Mouse (Mus musculus): ENCODE measurements around the gene Psmd10. TPM values are rescaled to one million over a fixed set of nuclear protein-coding genes. Genes with fewer than 3 reads are reported as not detected.

Gene Psmd10
- polyA plus RNA-seq (2015; fragmentation: Nextera tagmentation; extraction: Ambion mirVana) = 50.1 and 51.8 TPM in 2 replicates

DNA sequence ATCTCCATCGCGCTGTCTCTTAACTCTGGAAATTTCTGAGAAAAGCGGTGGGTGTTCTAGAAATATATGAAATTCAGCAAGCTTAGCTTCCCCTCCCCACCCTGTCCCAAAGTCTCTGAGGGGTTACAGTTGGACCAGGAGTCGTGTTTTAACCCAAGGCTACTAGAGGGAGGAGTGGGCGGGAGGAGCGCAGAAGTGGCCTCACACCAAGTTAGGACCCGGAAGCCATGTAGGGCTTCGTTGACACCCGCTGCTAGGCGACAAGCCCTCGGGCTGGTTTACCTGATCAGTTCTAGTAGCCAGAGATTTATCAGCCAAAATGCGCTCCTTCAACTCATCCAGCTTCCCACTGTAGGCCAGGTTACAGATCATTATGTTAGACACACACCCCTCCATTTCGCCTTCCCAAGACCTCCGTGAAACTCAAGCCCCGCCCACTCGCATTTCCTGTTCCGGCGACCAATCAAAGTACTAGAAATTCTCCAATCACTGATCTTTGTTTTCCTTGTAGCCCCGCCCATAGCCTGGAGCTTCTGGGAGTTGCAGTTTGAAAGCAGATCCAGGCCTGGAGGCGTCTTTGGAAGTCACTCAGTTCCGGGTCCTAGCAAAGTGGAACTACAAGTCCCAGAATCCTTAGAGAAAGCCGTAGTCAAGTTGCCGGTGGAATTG, at the start of gene Psmd10, which contains the start of gene Atg4a:
Gene Psmd10 (minus strand): TSS at position 457 of the 669 bp plus-strand sequence.
Gene Atg4a (plus strand): TSS at position 636 of the 669 bp plus-strand sequence.
- peak; percentile 98 for ATAC-seq (ENCODE audit: low read depth)
- no peak within 1 kb of the TSS for H3K27ac ChIP-seq (replicated peaks)
- peak within 1 kb of the TSS; percentile 51 for H3K4me3 ChIP-seq
- peak within 1 kb of the TSS; percentile 57 for H3K4me2 ChIP-seq
- WGBS = 16% methylated on average over 23 of the region's 23 CpGs
- peaks cover 28% of the 10 kb centered on the region for H3K27me3 ChIP-seq
- no peaks in the 10 kb centered on the region for H3K36me3 ChIP-seq
- no peaks in the 10 kb centered on the region for H3K9me3 ChIP-seq
- H3K9ac ChIP-seq = peak within 1 kb of the TSS; percentile 65
- peaks cover 9% of the 10 kb centered on the region; the same call in 1 of the 2 replicates for H3K4me1 ChIP-seq (replicated peaks)

DNA sequence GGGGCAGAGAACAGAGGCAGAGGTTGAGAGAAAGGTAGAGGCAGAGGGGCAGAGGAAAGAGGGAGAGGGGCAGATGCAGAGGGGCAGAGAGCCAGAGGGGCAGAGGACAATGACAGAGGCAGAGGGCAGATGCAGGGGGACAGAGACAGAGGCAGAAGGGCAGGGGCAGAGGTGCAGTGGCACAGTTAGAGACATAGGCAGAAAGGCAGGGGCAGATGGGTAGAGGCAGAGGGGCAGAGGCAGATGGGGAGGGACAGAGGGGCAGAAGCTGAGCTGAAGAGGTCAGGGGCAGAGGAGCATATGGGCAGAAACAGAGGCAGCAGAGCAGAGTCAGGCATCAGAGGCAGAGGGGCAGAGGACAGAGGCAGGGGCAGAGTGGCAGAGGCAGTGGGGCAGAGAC, 42.4 kb upstream of the Psmd10 start:
- no peak for ATAC-seq (ENCODE audit: low read depth)
- no peaks in the 10 kb centered on the region for H3K4me1 ChIP-seq (replicated peaks)
- H3K4me3 ChIP-seq = no peak overlapping the region
- H3K9me3 ChIP-seq = no peaks in the 10 kb centered on the region
- no peak overlapping the region for H3K27ac ChIP-seq (replicated peaks)
- H3K27me3 ChIP-seq = peaks cover 26% of the 10 kb centered on the region
- H3K36me3 ChIP-seq = no peaks in the 10 kb centered on the region
- no peak overlapping the region for H3K4me2 ChIP-seq
- no peak overlapping the region for H3K9ac ChIP-seq

DNA sequence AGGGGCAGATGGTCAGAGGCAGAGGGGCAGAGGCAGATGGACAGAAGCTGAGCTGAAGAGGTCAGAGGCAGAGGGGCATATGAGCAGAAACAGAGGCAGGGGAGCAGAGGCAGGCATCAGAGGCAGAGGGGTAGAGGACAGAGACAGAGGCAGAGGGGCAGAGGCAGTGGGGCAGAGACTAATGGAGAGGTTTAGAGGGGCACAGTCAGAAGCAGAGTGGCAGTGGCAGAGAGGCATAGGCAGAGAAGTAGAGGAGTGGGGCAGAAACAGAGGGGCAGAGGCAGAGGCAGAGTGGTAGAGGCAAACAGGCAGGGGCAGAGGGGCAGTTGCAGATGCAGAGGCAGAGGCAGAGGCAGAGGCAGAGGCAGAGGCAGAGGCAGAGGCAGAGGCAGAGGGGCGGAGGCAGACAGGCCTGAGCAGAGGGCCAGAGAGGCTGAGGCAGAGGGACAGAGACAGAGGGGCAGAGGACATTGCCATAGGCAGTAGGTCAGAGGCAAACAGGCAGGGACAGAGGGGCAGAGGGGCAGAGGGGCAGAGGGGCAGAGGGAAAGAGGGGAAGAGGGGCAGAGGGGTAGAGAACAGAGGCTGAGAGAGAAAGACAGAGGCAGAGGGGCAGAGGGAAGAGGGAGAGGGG, 41.5 kb upstream of the Psmd10 start:
- Histone ChIP-seq H3K4me3 (no peak overlapping the region), H3K27me3 (peaks cover 32% of the 10 kb centered on the region), H3K4me1 (replicated peaks) (no peaks in the 10 kb centered on the region), H3K36me3 (no peaks in the 10 kb centered on the region), H3K9ac (no peak overlapping the region), H3K4me2 (no peak overlapping the region), H3K27ac (replicated peaks) (no peak overlapping the region), H3K9me3 (no peaks in the 10 kb centered on the region)
- ATAC-seq (ENCODE audit: low read depth) = no peak
- 63% methylated on average over 1 of the region's 1 CpGs for WGBS

DNA sequence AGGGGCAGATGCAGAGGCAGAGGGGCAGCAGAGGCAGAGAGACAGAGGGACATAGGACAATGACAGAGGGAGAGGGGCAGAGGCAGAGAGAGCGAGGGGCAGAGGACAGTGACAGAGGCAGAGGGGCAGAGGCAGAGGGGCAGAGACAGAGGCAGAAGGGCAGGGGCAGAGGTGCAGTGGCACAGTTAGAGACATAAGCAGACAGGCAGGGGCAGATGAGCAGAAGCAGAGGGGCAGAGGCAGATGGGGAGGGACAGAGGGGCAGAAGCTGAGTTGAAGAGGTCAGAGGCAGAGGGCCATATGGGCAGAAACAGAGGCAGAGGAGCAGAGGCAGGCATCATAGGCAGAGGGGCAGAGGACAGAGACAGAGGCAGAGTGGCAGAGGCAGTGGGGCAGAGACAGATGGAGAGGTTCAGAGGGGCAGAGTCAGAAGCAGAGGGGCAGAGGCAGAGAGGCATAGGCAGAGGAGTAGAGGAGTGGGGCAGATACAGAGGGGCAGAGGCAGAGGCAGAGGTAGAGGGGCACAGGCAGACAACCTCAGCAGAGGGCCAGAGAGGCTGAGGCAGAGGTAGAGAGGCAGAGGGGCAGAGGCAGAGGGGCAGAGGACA, 40.5 kb upstream of the Psmd10 start:
- Histone ChIP-seq H3K27me3 (peaks cover 36% of the 10 kb centered on the region), H3K4me1 (replicated peaks) (no peaks in the 10 kb centered on the region), H3K9me3 (no peaks in the 10 kb centered on the region), H3K4me3 (no peak overlapping the region), H3K4me2 (no peak overlapping the region), H3K9ac (no peak overlapping the region), H3K27ac (replicated peaks) (no peak overlapping the region), H3K36me3 (no peaks in the 10 kb centered on the region)
- ATAC-seq (ENCODE audit: low read depth) = peak; percentile 59; the same call in 1 of the 2 replicates
- 77% methylated on average over 1 of the region's 1 CpGs for WGBS

DNA sequence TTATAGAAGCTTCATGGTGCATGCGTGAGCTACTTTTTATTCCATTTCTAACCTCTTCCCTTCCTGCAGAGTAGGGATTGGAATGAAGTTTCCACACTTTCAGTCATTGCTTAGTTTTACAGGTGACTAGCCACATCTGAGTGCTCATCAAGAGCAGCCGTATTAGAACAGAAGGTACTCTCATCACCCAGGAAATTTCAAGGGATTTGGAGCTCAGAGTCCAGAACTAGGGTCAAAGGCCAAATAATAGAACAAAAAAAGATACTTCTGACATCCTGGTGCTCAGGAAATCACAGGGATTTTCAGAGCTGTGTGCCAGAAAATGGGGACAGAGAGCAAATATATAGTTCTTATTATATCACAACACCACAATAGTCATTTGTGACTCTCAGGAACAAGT, 28.7 kb upstream of the Psmd10 start:
- H3K27me3 ChIP-seq = peaks cover 84% of the 10 kb centered on the region
- 79% methylated on average over 2 of the region's 2 CpGs for WGBS
- ATAC-seq (ENCODE audit: low read depth) = no peak

DNA sequence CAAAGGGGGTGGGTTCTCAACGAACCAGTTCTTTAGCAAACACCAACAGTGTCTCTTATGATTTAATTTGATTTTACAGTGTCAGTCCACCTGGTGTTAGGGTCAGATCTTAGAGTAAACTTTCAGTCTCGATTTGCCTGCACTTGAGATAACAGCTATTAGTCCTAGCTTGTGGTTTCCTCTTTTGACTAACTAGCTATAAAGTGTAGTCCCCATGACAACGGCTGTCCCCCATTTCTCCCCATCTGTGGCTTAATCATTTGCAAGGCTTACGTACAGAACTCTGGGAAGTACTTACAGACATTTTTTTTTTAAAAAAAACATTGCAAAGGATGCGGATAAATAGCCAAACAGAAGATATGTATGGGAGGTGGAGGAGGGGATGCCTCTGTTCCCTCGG, 28.3 kb upstream of the Psmd10 start:
- no peaks in the 10 kb centered on the region for H3K4me1 ChIP-seq (replicated peaks)
- peaks cover 85% of the 10 kb centered on the region for H3K27me3 ChIP-seq
- H3K9ac ChIP-seq = no peak overlapping the region
- no peak for ATAC-seq (ENCODE audit: low read depth)
- H3K4me3 ChIP-seq = no peak overlapping the region
- 70% methylated on average over 6 of the region's 6 CpGs for WGBS
- H3K36me3 ChIP-seq = no peaks in the 10 kb centered on the region
- H3K9me3 ChIP-seq = no peaks in the 10 kb centered on the region
- H3K4me2 ChIP-seq = no peak overlapping the region
- H3K27ac ChIP-seq (replicated peaks) = no peak overlapping the region

More for the DNA sequence above, 28.7 kb upstream of the Psmd10 start:
- Histone ChIP-seq H3K4me1 (replicated peaks) (no peaks in the 10 kb centered on the region), H3K4me3 (no peak overlapping the region), H3K36me3 (no peaks in the 10 kb centered on the region), H3K9ac (no peak overlapping the region), H3K4me2 (no peak overlapping the region), H3K9me3 (no peaks in the 10 kb centered on the region), H3K27ac (replicated peaks) (no peak overlapping the region)

DNA sequence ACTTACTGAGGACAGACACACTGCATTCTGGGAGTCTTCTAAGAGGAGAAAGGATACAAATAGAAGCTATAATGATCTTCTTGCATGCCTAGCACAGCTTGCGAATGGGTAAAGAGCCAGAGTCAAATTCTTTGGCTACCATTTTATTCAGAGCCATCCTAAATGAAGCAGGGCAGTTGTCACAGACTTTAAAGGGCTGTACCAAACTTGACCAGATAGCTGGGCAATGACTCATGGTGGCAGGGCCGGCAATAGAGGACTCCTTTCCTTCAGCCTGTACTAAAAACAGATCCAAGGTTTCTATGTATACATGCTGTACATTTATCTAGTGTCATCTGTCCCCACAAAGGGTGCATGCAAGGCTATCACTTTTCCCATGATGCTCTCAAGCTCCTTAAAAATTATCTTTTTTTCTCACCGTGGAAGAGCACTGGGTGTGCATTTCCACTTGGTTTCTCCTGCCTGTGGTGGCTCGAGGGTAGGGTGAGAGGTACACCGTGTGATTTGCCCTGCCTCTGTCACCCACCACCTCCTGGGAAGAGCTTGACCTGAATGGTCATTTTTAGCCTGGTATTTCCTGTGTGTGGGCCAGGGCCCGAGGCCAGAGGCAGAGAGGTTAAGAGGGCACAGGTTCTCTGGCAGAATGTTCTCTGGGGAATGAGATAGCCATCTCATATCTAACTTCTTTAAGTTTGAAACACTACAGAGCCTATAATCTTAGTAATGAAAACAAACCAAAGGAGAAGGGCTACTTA, 26.9 kb upstream of the Psmd10 start:
- Histone ChIP-seq H3K27me3 (peaks cover 87% of the 10 kb centered on the region), H3K4me3 (no peak overlapping the region), H3K9ac (no peak overlapping the region), H3K27ac (replicated peaks) (no peak overlapping the region), H3K36me3 (no peaks in the 10 kb centered on the region), H3K9me3 (no peaks in the 10 kb centered on the region), H3K4me1 (replicated peaks) (no peaks in the 10 kb centered on the region), H3K4me2 (no peak overlapping the region)
- 56% methylated on average over 6 of the region's 6 CpGs for WGBS
- no peak for ATAC-seq (ENCODE audit: low read depth)

DNA sequence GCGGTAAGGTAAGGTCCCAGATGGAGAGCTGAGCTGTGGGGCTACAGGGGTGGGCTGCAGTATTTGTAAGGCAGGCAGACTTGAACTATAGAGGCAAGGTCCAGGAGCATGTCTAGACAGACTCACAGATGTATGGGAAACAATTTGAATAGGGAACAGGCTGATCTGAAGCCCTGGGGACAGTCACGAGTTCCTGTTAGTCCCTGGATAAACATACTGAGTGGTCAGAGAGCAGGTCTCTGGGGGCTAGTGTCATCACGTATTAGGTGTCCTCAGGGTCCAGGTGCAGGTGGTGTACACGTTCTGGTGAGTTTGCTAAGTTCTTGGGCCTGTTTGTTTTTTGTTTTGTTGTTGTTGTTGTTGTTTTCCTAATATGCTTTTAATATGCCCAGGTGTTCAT, 23.6 kb upstream of the Psmd10 start:
- ATAC-seq (ENCODE audit: low read depth) = no peak
- H3K4me2 ChIP-seq = no peak overlapping the region
- 78% methylated on average over 4 of the region's 4 CpGs for WGBS
- no peaks in the 10 kb centered on the region for H3K9me3 ChIP-seq
- no peaks in the 10 kb centered on the region for H3K36me3 ChIP-seq
- H3K4me1 ChIP-seq (replicated peaks) = no peaks in the 10 kb centered on the region
- H3K9ac ChIP-seq = no peak overlapping the region
- H3K27ac ChIP-seq (replicated peaks) = no peak overlapping the region
- no peak overlapping the region for H3K4me3 ChIP-seq
- peaks cover 87% of the 10 kb centered on the region for H3K27me3 ChIP-seq

DNA sequence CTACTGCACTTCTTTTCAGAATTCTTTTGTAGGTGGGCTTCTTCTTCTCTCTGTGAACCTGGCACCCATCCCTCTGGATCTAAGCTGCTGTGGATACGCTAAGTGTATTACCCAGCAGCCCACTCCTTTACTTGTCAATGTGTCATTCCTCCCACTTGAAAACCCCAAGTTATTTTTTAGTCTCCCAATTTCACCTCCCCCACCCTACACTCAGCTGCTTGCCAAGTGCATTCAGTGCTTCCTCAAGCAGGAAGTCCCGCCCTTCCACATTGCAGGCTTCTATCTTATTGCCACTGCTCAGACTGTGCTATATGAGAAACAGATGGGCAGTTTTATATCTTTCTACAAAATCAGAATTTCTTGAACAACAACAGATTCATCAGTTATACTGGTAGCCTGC, 23.0 kb upstream of the Psmd10 start:
- no peak for ATAC-seq (ENCODE audit: low read depth)
- H3K9me3 ChIP-seq = no peaks in the 10 kb centered on the region
- H3K4me1 ChIP-seq (replicated peaks) = no peaks in the 10 kb centered on the region
- no peak overlapping the region for H3K4me3 ChIP-seq
- peaks cover 84% of the 10 kb centered on the region for H3K27me3 ChIP-seq
- H3K27ac ChIP-seq (replicated peaks) = no peak overlapping the region
- no peak overlapping the region for H3K9ac ChIP-seq
- 77% methylated on average over 2 of the region's 2 CpGs for WGBS
- H3K4me2 ChIP-seq = no peak overlapping the region
- no peaks in the 10 kb centered on the region for H3K36me3 ChIP-seq

DNA sequence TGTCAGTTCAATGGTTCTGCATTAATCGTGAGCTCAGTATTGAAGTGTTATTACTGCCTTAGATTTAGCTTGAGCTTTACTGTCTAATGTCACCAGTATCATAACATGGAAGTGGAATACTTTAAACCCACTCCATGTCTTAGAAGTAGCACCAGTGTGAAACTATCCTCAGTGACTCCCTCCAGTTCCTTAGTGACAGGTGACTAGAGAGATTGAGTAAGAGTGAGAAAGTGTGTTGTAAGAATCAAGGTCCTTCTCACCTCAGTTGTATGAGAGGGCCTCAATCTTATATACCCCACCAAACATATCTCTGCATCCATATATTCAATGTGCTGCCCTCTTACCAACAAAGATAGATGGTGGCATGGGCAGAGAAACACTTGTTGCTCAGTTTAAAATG, 22.4 kb upstream of the Psmd10 start:
- Histone ChIP-seq H3K27ac (replicated peaks) (no peak overlapping the region), H3K9ac (no peak overlapping the region), H3K4me2 (no peak overlapping the region), H3K4me1 (replicated peaks) (no peaks in the 10 kb centered on the region), H3K9me3 (no peaks in the 10 kb centered on the region), H3K4me3 (no peak overlapping the region), H3K36me3 (no peaks in the 10 kb centered on the region), H3K27me3 (peaks cover 78% of the 10 kb centered on the region)
- 93% methylated on average over 1 of the region's 1 CpGs for WGBS
- ATAC-seq (ENCODE audit: low read depth) = no peak

DNA sequence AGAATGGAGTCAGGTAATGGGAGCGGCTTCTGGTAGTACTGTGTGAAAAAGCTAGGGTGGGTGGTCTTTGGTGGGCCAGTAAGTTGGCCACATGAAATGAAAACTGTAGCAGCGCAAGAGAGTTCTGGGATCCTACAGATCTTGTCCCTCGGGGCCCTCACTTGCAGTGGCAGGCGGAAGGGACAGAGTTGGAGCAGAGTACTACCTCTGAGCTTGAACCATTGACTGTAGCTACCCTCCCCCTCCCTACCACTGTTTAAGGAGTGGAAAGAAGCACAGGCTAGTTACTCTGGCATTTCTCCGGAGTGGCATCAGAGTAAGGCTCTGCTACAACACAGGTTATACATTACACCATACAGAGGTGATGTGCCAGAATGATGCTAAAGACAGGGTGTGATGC, 431 bp upstream of the Psmd10 start:
- Histone ChIP-seq H3K9me3 (no peaks in the 10 kb centered on the region), H3K27me3 (peaks cover 28% of the 10 kb centered on the region), H3K27ac (replicated peaks) (no peak overlapping the region), H3K4me1 (replicated peaks) (peaks cover 9% of the 10 kb centered on the region; the same call in 1 of the 2 replicates), H3K4me3 (peak overlapping the region; percentile 51), H3K4me2 (peak overlapping the region; percentile 57), H3K36me3 (no peaks in the 10 kb centered on the region), H3K9ac (peak overlapping the region; percentile 54)
- WGBS = 19% methylated on average over 5 of the region's 5 CpGs
- ATAC-seq (ENCODE audit: low read depth) = peak; percentile 81

DNA sequence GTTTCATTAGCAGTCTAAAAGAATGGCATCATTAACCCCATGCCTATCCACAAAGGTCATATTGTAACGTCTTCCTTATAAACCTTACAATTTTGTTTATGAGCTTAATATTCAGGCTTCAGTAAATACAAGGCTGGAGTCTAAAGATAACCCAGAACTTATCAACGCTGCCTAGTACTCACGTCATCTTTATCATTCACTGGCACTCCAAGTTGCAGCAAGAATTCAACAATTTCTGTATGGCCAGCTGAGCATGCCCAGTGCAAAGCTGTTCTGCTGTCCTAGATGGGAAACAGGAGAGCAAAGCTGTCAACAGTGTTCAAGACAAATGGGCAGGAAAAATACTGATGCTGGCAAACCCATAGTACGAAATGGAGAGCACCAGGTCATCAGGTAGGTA, 2.9 kb downstream of the Psmd10 start:
- no peak for ATAC-seq (ENCODE audit: low read depth)
- Histone ChIP-seq H3K27me3 (peaks cover 37% of the 10 kb centered on the region), H3K36me3 (peaks cover 10% of the 10 kb centered on the region), H3K9me3 (no peaks in the 10 kb centered on the region), H3K4me3 (no peak overlapping the region), H3K9ac (no peak overlapping the region), H3K27ac (replicated peaks) (no peak overlapping the region), H3K4me2 (no peak overlapping the region), H3K4me1 (replicated peaks) (peaks cover 9% of the 10 kb centered on the region; the same call in 1 of the 2 replicates)
- 95% methylated on average over 4 of the region's 4 CpGs for WGBS

All from neural tube, embryonic 13.5 days (tissue).